Mouse (Mus musculus) midbrain, embryonic 14.5 days (tissue): Measurements from ENCODE around the gene Arhgap42. TPM values are rescaled to one million over a fixed set of nuclear protein-coding genes. Genes with fewer than 3 reads are reported as not detected.
A peak's percentile ranks its signal among the peaks of the same experiment; 100 is the strongest.

Experiments
- ATAC-seq: fragments of 200-750 bp; cut with Nextera tagmentation; 2 replicates; pipeline ENCODE4 v1.8.0; 2017; ENCODE audit warnings: moderate number of reproducible peaks, moderate library complexity; ENCODE audit not compliant: low FRiP score, low TSS enrichment
- DNase-seq: peaks from one replicate; pipeline ENCODE4 v3.0.0-alpha.2; 2015
- H3K27ac ChIP-seq: fragments of 300-500 bp; sonication (generic); replicated peaks from 2 replicates; pipeline ENCODE4 v1.5.1; 2014; ENCODE audit warnings: mild to moderate bottlenecking, low read depth, low read length, moderate library complexity
- H3K27me3 ChIP-seq: fragments of 300-500 bp; sonication (generic); 2 replicates; pipeline ENCODE4 v1.6.1; 2014; ENCODE audit warnings: low read length, control low read depth, mixed read lengths; ENCODE audit not compliant: control insufficient read depth, insufficient read depth
- H3K36me3 ChIP-seq: fragments of 300-500 bp; sonication (generic); 2 replicates; pipeline ENCODE4 v1.6.1; 2014; ENCODE audit warnings: low read length, control low read depth; ENCODE audit not compliant: control insufficient read depth, insufficient read depth
- H3K4me1 ChIP-seq: fragments of 300-500 bp; sonication (generic); 2 replicates; pipeline ENCODE4 v1.6.1; 2014; ENCODE audit warnings: mild to moderate bottlenecking, antibody characterized with exemption, low read length, control low read depth; ENCODE audit not compliant: control insufficient read depth, insufficient read depth
- H3K4me2 ChIP-seq: fragments of 300-500 bp; sonication (generic); 2 replicates; pipeline ENCODE4 v1.6.1; 2014; ENCODE audit warnings: mild to moderate bottlenecking, low read length, moderate library complexity
- H3K4me3 ChIP-seq: fragments of 300-500 bp; sonication (generic); replicated peaks from 2 replicates; pipeline ENCODE4 v1.5.1; 2014; ENCODE audit warnings: low read depth, low read length
- H3K9ac ChIP-seq: fragments of 300-500 bp; sonication (generic); replicated peaks from 2 replicates; pipeline ENCODE4 v1.6.1; 2014; ENCODE audit warnings: mild to moderate bottlenecking, low read length, moderate library complexity
- H3K9me3 ChIP-seq: fragments of 300-500 bp; sonication (generic); 2 replicates; pipeline ENCODE4 v1.6.1; 2016; ENCODE audit warnings: low read length, control low read depth, mixed read lengths; ENCODE audit not compliant: control insufficient read depth
- WGBS: fragments of 180-500 bp; shearing (Covaris S2); extraction: QIAGEN DNeasy Blood & Tissue Kit; methylation state at CpG from one replicate; pipeline ENCODE4 v1.1.7; 2014; 5-methylcytosine and 5-hydroxymethylcytosine counted together
- polyA plus RNA-seq: library from polyadenylated mRNA; unstranded; fragments of >200 nt; fragmentation: Nextera tagmentation; extraction: Ambion mirVana; gene quantifications from 2 replicates; pipeline ENCODE4 v1.2.1, GENCODE M21; 2014

The Arhgap42 gene
- polyA plus RNA-seq, 1 experiment from 2014 or later = 16.8 TPM

DNA sequence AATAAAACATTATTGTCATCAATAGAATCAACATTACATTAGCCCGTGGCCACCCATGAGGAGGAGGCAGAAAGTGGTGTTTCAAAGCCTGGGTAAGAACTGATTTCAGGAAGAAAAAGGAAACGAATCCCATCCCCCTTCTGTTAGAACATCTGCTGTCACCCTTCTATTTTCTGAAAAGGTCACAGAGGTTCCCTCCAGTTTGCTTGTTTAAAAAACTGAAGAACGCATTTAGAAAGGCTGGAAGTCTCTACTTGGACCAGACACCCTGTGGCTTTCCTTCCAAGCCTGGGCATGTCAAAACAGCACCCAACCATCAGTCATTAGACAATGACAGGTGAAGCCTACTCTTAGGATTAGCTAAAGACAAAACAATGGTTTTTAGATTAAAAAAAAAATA lies 40.3 kb downstream of the Arhgap42 start:
- no peak overlapping the region for H3K9ac ChIP-seq
- no peak for DNase-seq
- H3K36me3 ChIP-seq = no peaks in the 10 kb centered on the region
- 32% methylated on average over 3 of the region's 3 CpGs for WGBS
- no peaks in the 10 kb centered on the region for H3K27me3 ChIP-seq
- no peak for ATAC-seq
- no peak overlapping the region for H3K27ac ChIP-seq
- no peak overlapping the region for H3K4me3 ChIP-seq
- 0 out of 2 replicates have a peak, but pooled peaks cover 3% of the 10 kb centered on the region for H3K4me1 ChIP-seq
- H3K9me3 ChIP-seq = no peaks in the 10 kb centered on the region
- H3K4me2 ChIP-seq = no peak overlapping the region

- Histone ChIP-seq H3K36me3 (no peaks in the 10 kb centered on the region), H3K27ac (no peak overlapping the region), H3K4me3 (no peak overlapping the region), H3K9me3 (no peaks in the 10 kb centered on the region), H3K4me1 (0 out of 2 replicates have a peak, but pooled peaks cover 3% of the 10 kb centered on the region), H3K9ac (no peak overlapping the region), H3K27me3 (no peaks in the 10 kb centered on the region), H3K4me2 (no peak overlapping the region)
- peak; percentile 29 for DNase-seq
- no peak for ATAC-seq
These were observed 42.9 kb downstream of the Arhgap42 start for GRCm38 (mm10) chr9:9196046-9196445.

DNA sequence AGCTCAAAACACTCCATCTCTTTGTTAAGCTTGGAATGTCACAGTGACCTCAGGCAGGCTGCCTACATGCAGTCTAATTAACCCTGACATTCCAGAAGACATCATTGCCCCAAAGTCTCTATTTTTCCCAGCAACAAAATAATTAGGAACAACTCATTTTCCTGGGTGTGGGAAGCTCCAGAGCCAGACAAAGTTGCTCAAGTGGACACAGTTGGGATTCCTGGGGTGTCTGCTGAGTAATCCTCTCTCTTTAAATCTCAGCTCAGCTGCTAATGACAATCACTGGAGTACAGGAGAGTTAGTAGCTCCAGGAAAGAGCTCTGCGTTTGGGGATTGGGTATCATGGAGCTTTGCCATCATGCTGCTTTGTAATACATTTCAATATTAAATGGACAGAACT lies 44.4 kb downstream of the Arhgap42 start:
- WGBS = 53% methylated on average over 1 of the region's 1 CpGs
- 0 out of 2 replicates have a peak, but pooled peaks cover 2% of the 10 kb centered on the region for H3K4me1 ChIP-seq
- no peak overlapping the region for H3K4me2 ChIP-seq
- no peak overlapping the region for H3K9ac ChIP-seq
- DNase-seq = no peak
- no peaks in the 10 kb centered on the region for H3K27me3 ChIP-seq
- ATAC-seq = no peak
- H3K36me3 ChIP-seq = no peaks in the 10 kb centered on the region
- H3K9me3 ChIP-seq = no peaks in the 10 kb centered on the region
- no peak overlapping the region for H3K27ac ChIP-seq
- no peak overlapping the region for H3K4me3 ChIP-seq

DNA sequence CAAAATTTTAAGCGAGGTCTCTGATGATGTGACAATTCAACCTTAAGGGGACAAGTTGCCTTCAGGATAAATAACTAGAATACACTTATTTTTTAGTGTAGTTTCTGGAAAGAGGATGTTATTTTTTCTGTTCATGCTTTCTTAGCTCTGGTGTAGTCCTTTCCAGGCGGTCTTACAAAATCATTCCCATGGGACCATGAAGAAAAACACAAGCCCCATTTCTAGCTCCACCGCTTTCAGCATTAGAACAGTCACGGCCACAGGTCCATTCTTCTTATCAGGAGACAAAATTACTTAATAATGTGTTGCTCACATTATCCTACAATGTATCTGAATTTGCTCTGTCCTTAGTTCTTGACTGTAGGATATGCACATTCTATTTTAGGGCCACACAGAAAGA lies 46.2 kb downstream of the Arhgap42 start:
- 92% methylated on average over 4 of the region's 4 CpGs for WGBS

GRCm38 (mm10) chr9:9190835-9191234 lies 48.1 kb downstream of the Arhgap42 start:
- H3K36me3 ChIP-seq = no peaks in the 10 kb centered on the region
- H3K4me3 ChIP-seq = no peak overlapping the region
- no peak overlapping the region for H3K4me2 ChIP-seq
- no peaks in the 10 kb centered on the region for H3K4me1 ChIP-seq
- H3K9me3 ChIP-seq = no peaks in the 10 kb centered on the region
- no peaks in the 10 kb centered on the region for H3K27me3 ChIP-seq
- ATAC-seq = no peak; the same call in 1 of the 2 replicates
- H3K9ac ChIP-seq = no peak overlapping the region
- DNase-seq = no peak
- H3K27ac ChIP-seq = no peak overlapping the region
- 100% methylated on average over 1 of the region's 1 CpGs for WGBS

More for the DNA sequence above, 46.2 kb downstream of the Arhgap42 start:
- Histone ChIP-seq H3K9me3 (no peaks in the 10 kb centered on the region), H3K27me3 (no peaks in the 10 kb centered on the region), H3K36me3 (no peaks in the 10 kb centered on the region), H3K27ac (no peak overlapping the region), H3K4me2 (no peak overlapping the region), H3K4me1 (no peaks in the 10 kb centered on the region), H3K4me3 (no peak overlapping the region), H3K9ac (no peak overlapping the region)
- ATAC-seq (no peak), DNase-seq (no peak)

DNA sequence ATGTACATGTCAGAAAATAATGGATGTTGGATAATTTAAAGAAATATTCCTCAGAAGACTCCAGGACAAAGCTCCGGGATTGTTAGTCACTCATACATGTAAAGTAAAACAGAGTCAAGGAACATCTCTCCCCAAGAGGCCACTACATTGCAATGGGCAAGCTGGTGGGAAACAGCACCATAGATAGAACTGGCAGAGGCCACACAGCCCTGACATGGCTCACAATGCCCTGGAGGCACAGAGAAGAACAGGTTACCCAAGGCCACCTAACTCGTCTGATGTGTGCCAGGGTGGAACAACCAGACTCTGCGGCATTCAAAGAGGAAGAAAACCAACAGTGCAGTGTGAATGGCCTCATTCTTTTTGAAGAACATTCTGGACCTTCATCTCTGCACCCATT lies 50.7 kb downstream of the Arhgap42 start:
- 92% methylated on average over 3 of the region's 3 CpGs for WGBS
- DNase-seq = no peak
- Histone ChIP-seq H3K9ac (no peak overlapping the region), H3K4me1 (no peaks in the 10 kb centered on the region), H3K4me3 (no peak overlapping the region), H3K27me3 (no peaks in the 10 kb centered on the region), H3K27ac (no peak overlapping the region), H3K36me3 (no peaks in the 10 kb centered on the region), H3K4me2 (no peak overlapping the region), H3K9me3 (no peaks in the 10 kb centered on the region)
- ATAC-seq = no peak

GRCm38 (mm10) chr9:9177745-9178144 lies 61.2 kb downstream of the Arhgap42 start:
- Histone ChIP-seq H3K4me2 (no peak overlapping the region), H3K27ac (no peak overlapping the region), H3K27me3 (no peaks in the 10 kb centered on the region), H3K9me3 (no peaks in the 10 kb centered on the region), H3K9ac (no peak overlapping the region), H3K4me3 (no peak overlapping the region), H3K36me3 (no peaks in the 10 kb centered on the region), H3K4me1 (no peaks in the 10 kb centered on the region)
- ATAC-seq (no peak), DNase-seq (no peak)
- WGBS = 92% methylated on average over 4 of the region's 4 CpGs

- no peaks in the 10 kb centered on the region for H3K9me3 ChIP-seq
- no peaks in the 10 kb centered on the region for H3K4me1 ChIP-seq
- H3K9ac ChIP-seq = no peak overlapping the region
- H3K4me3 ChIP-seq = no peak overlapping the region
- H3K27ac ChIP-seq = no peak overlapping the region
- no peaks in the 10 kb centered on the region for H3K36me3 ChIP-seq
- H3K4me2 ChIP-seq = no peak overlapping the region
- no peaks in the 10 kb centered on the region for H3K27me3 ChIP-seq
- DNase-seq (no peak), ATAC-seq (no peak)
- WGBS = 83% methylated on average over 2 of the region's 2 CpGs
These were observed 64.0 kb downstream of the Arhgap42 start for GRCm38 (mm10) chr9:9174924-9175323.

DNA sequence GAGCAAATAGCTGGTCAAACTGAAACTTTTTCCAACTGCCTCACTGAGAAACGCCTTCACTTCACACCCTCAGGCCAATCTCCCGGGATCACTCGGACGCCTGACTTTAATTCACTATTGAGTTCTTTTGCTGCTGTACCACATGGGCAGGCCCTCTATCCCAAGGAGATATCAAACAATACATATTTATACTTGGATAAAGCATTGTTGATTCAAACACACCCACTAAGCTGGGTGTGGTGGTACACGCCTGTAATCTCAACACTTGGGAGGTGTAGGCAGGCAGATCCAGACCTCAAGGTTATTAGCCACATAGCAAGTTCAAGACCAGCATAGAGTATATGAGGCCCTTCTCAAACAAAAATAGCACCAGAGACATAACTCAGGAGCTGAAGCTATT lies 64.7 kb downstream of the Arhgap42 start:
- Histone ChIP-seq H3K4me1 (no peaks in the 10 kb centered on the region), H3K9me3 (no peaks in the 10 kb centered on the region), H3K27me3 (no peaks in the 10 kb centered on the region), H3K9ac (no peak overlapping the region), H3K4me3 (no peak overlapping the region), H3K27ac (no peak overlapping the region), H3K36me3 (no peaks in the 10 kb centered on the region), H3K4me2 (no peak overlapping the region)
- DNase-seq = no peak
- no peak for ATAC-seq
- 93% methylated on average over 5 of the region's 5 CpGs for WGBS
